Mouse (Mus musculus) heart, adult 2 months (tissue): Measurements from ENCODE around the gene Dvl2.

Experiments
- CTCF ChIP-seq: fragments of 200-600 bp; IDR thresholded peaks from 2 replicates; pipeline ENCODE4 v1.8.1; 2022; ENCODE audit warnings: antibody characterized with exemption, mild to moderate bottlenecking, moderate library complexity
- EP300 ChIP-seq: fragments of 200-500 bp; IDR thresholded peaks from 2 replicates; pipeline ENCODE4 v1.6.1; 2011; ENCODE audit warnings: low read depth, low read length, control low read depth; ENCODE audit not compliant: insufficient read depth
- POLR2A ChIP-seq: fragments of 200-500 bp; IDR thresholded peaks from 2 replicates; pipeline ENCODE4 v1.6.1; 2011; ENCODE audit warnings: mild to moderate bottlenecking, low read depth, low read length, control low read depth; ENCODE audit not compliant: insufficient read depth

- TF ChIP-seq CTCF (no peak), EP300 (no peak), POLR2A (no peak)
Observed at GRCm38 (mm10) chr11:70016669-70017068, 16.3 kb downstream of the Dvl2 start, which contains the start of gene Dlg4.
